Mouse (Mus musculus): ENCODE measurements around the gene Kit.

- no peak for TF ChIP-seq GATA1 (IDR thresholded peaks at IDR 0.05; ENCODE audit: low read length)
- TF ChIP-seq TAL1 (IDR thresholded peaks at IDR 0.05; ENCODE audit: low read length) = no peak
Measured at GRCm38 (mm10) chr5:75632846-75633640, 58.3 kb downstream of the Kit start.
